Mouse (Mus musculus) spleen, adult 2 months (tissue): ENCODE data around the gene Pakap. TPM values are rescaled to one million over a fixed set of nuclear protein-coding genes. Genes with fewer than 3 reads are reported as not detected.

Source experiments
- DNase-seq, 2 experiments: peaks; one replicate each; pipeline versions ENCODE4 v3.0.0 to v3.0.0-alpha.2; 2012 to 2021; ENCODE audit warnings: low spot score in 2 of 2, low read depth in 1 of 2
- H3K27ac ChIP-seq: fragments of 200-500 bp; 2 replicates; pipeline ENCODE4 v1.5.1; 2012; ENCODE audit warnings: low read length, inconsistent platforms; ENCODE audit not compliant: insufficient read depth
- H3K27me3 ChIP-seq: fragments of 200-500 bp; 2 replicates; pipeline ENCODE4 v1.6.1; 2012; ENCODE audit warnings: mild to moderate bottlenecking, moderate library complexity, low read length, inconsistent platforms; ENCODE audit not compliant: control insufficient read depth, insufficient read depth
- H3K36me3 ChIP-seq: fragments of 200-500 bp; 2 replicates; pipeline ENCODE4 v1.6.1; 2012; ENCODE audit warnings: mild to moderate bottlenecking, low read length, inconsistent platforms; ENCODE audit not compliant: control insufficient read depth, insufficient read depth
- H3K4me1 ChIP-seq: fragments of 200-500 bp; 2 replicates; pipeline ENCODE4 v1.6.1; 2011; ENCODE audit warnings: inconsistent platforms; ENCODE audit not compliant: control insufficient read depth, insufficient read depth, insufficient read length
- H3K4me3 ChIP-seq: fragments of 200-500 bp; 2 replicates; pipeline ENCODE4 v1.5.1; 2011; ENCODE audit warnings: mild to moderate bottlenecking, inconsistent platforms; ENCODE audit not compliant: insufficient read depth, insufficient read length; ENCODE audit errors: extremely low read depth
- CTCF ChIP-seq: fragments of 200-500 bp; IDR thresholded peaks from 2 replicates; pipeline ENCODE4 v1.5.1; 2011; ENCODE audit warnings: mild to moderate bottlenecking, inconsistent platforms; ENCODE audit not compliant: insufficient read depth, insufficient read length, insufficient replicate concordance; ENCODE audit errors: extremely low read depth
- POLR2A ChIP-seq: fragments of 200-500 bp; IDR thresholded peaks from 2 replicates; pipeline ENCODE4 v1.6.1; 2011; ENCODE audit warnings: low read depth, low read length, inconsistent platforms
- WGBS: fragments of 180-500 bp; shearing (Covaris S2); methylation state at CpG from one replicate; pipeline ENCODE4 v1.1.7; 2018; 5-methylcytosine and 5-hydroxymethylcytosine counted together
- polyA plus RNA-seq: library from polyadenylated mRNA; depleted of rRNA; stranded (reverse); fragments of >200 nt; gene quantifications from 2 replicates; pipeline ENCODE4 v1.2.3, GENCODE M21; 2012

Gene Pakap
- polyA plus RNA-seq, 1 experiment, result 0.29 TPM

GRCm38 (mm10) chr4:57651547-57651946 lies 83.6 kb downstream of the Pakap start:
- Histone ChIP-seq H3K4me1 (no peaks in the 10 kb centered on the region), H3K27ac (no peak overlapping the region), H3K36me3 (no peaks in the 10 kb centered on the region), H3K27me3 (no peaks in the 10 kb centered on the region), H3K4me3 (no peak overlapping the region)
- DNase-seq, result no peak
- TF ChIP-seq CTCF, result no peak
- TF ChIP-seq POLR2A, result no peak
- 91% methylated on average over 8 of the region's 8 CpGs for WGBS

- TF ChIP-seq POLR2A (no peak), CTCF (no peak)
- WGBS, result 72% methylated on average over 5 of the region's 5 CpGs
- no peak for DNase-seq
- Histone ChIP-seq H3K27me3 (no peaks in the 10 kb centered on the region), H3K36me3 (no peaks in the 10 kb centered on the region), H3K4me3 (no peak overlapping the region), H3K27ac (no peak overlapping the region), H3K4me1 (no peaks in the 10 kb centered on the region)
These were observed 84.4 kb downstream of the Pakap start for GRCm38 (mm10) chr4:57652185-57652904.

- H3K4me3 ChIP-seq, result no peak overlapping the region
- TF ChIP-seq CTCF (no peak), POLR2A (no peak)
- no peaks in the 10 kb centered on the region for H3K4me1 ChIP-seq
- 31% methylated on average over 1 of the region's 1 CpGs for WGBS
- H3K27ac ChIP-seq, result no peak overlapping the region
- H3K27me3 ChIP-seq, result no peaks in the 10 kb centered on the region
- H3K36me3 ChIP-seq, result no peaks in the 10 kb centered on the region
- DNase-seq, result no peak
These were observed 88.0 kb downstream of the Pakap start for GRCm38 (mm10) chr4:57655966-57656365.

- Histone ChIP-seq H3K4me1 (no peaks in the 10 kb centered on the region), H3K4me3 (no peak overlapping the region), H3K36me3 (no peaks in the 10 kb centered on the region), H3K27ac (no peak overlapping the region), H3K27me3 (no peaks in the 10 kb centered on the region)
- DNase-seq, result no peak
- 81% methylated on average over 12 of the region's 12 CpGs for WGBS
- TF ChIP-seq CTCF (no peak), POLR2A (no peak)
These were observed 88.4 kb downstream of the Pakap start for GRCm38 (mm10) chr4:57656388-57656787.

GRCm38 (mm10) chr4:57656861-57657260 lies 88.9 kb downstream of the Pakap start:
- Histone ChIP-seq H3K27me3 (no peaks in the 10 kb centered on the region), H3K4me1 (no peaks in the 10 kb centered on the region), H3K4me3 (no peak overlapping the region), H3K27ac (no peak overlapping the region), H3K36me3 (no peaks in the 10 kb centered on the region)
- WGBS, result 90% methylated on average over 3 of the region's 3 CpGs
- no peak for TF ChIP-seq CTCF
- no peak for TF ChIP-seq POLR2A
- no peak for DNase-seq

GRCm38 (mm10) chr4:57660470-57660869 lies 92.5 kb downstream of the Pakap start:
- no peak overlapping the region for H3K27ac ChIP-seq
- no peaks in the 10 kb centered on the region for H3K27me3 ChIP-seq
- H3K4me1 ChIP-seq, result no peaks in the 10 kb centered on the region
- no peak overlapping the region for H3K4me3 ChIP-seq
- H3K36me3 ChIP-seq, result no peaks in the 10 kb centered on the region
- 46% methylated on average over 4 of the region's 4 CpGs for WGBS
- no peak for TF ChIP-seq CTCF
- no peak for TF ChIP-seq POLR2A
- DNase-seq, result no peak

- TF ChIP-seq CTCF (no peak), POLR2A (no peak)
- Histone ChIP-seq H3K27ac (no peak overlapping the region), H3K27me3 (no peaks in the 10 kb centered on the region), H3K4me1 (no peaks in the 10 kb centered on the region), H3K36me3 (no peaks in the 10 kb centered on the region), H3K4me3 (no peak overlapping the region)
- WGBS, result 68% methylated on average over 3 of the region's 3 CpGs
- no peak for DNase-seq
These were observed 98.1 kb downstream of the Pakap start for GRCm38 (mm10) chr4:57666101-57666500.
